Mouse (Mus musculus) lung, adult 2 months (tissue): ENCODE data around the gene Sufu.

Experiments used
- CTCF ChIP-seq: fragments of 200-500 bp; IDR thresholded peaks from 2 replicates; pipeline ENCODE4 v1.5.1; 2011; ENCODE audit warnings: mild to moderate bottlenecking, low read length, control low read depth; ENCODE audit not compliant: insufficient read depth
- POLR2A ChIP-seq: fragments of 200-500 bp; IDR thresholded peaks from 2 replicates; pipeline ENCODE4 v1.6.1; 2011; ENCODE audit warnings: low read depth, mild to moderate bottlenecking, control low read depth, low read length, borderline replicate concordance; ENCODE audit errors: extremely low read depth

DNA sequence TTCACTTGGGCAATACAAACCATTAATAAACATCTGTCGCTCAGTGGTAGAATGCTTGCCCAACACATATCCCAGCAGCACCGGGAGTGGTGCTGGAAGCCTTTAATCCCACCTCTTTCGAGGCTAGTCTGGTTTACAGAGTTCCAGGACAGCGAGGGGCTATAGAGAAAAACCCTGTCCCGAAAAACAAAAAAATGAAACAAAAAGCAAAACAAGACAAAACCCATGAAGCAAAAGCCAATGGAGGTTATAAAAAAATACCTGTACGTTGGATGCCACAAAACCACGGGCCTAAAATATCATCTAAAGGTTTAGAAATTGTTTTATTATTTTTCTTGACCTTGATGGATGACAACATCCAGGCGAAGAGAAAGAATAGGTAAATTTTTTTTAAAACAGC, 587 bp upstream of the Sufu start:
- TF ChIP-seq CTCF (no peak), POLR2A (no peak)
